Mouse (Mus musculus) spleen, adult 2 months (tissue): ENCODE measurements around the gene Ccdc148.

ENCODE experiments used
- CTCF ChIP-seq: fragments of 200-500 bp; IDR thresholded peaks from 2 replicates; pipeline ENCODE4 v1.5.1; 2011; ENCODE audit warnings: mild to moderate bottlenecking, inconsistent platforms; ENCODE audit not compliant: insufficient read depth, insufficient read length, insufficient replicate concordance; ENCODE audit errors: extremely low read depth
- POLR2A ChIP-seq: fragments of 200-500 bp; IDR thresholded peaks from 2 replicates; pipeline ENCODE4 v1.6.1; 2011; ENCODE audit warnings: low read depth, low read length, inconsistent platforms

DNA sequence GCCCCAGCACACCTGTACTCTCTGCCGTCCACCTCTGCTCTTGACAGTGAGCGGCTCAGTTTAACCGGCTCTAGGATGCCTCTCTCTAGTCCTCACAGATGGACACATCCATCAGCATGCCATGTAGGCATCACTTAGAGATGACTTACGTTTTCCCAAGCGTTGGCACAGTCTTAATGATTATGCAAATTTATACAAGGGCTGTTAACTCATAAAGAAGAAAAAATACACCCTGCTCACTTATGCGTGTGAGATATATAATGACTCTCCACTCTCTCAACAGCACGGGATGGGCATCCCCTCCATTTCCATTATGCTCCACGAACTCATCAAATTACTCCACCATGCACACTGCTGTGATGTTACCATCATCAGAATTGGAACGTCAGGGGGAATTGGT, 386.6 kb downstream of the Ccdc148 start:
- TF ChIP-seq CTCF (no peak), POLR2A (no peak)
